Mouse (Mus musculus): ENCODE measurements around the gene Cdk1.

DNA sequence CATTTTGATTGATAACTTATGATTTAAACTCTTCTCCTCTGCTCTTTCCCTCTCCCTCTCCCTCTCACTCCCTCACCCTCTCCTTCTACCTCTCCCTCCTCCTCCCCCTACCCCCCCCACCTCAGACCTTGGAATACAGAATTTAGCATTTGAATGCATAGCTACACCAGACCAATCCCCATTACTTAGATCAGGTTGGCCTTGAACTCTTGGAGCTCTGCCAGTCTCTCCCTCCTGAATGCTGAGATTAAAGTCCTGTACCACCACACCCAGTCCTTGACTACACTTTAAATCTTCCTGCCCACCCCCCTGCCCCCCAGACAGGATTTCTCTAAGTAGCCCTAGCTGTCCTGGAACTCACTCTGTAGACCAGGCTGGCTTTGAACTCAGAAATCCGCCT, 6.9 kb upstream of the Cdk1 start:
- TF ChIP-seq FLI1 (IDR thresholded peaks at IDR 0.05; ENCODE audit: low read length) = no peak
- no peak for TF ChIP-seq GATA1 (IDR thresholded peaks at IDR 0.05; ENCODE audit: borderline replicate concordance, low read length)

Data from megakaryocyte, embryonic 14.5 days (primary cell).